Mouse (Mus musculus): ENCODE measurements around the gene Patl1. TPM values are rescaled to one million over a fixed set of nuclear protein-coding genes. Genes with fewer than 3 reads are reported as not detected.
A peak's percentile ranks its signal among the peaks of the same experiment; 100 is the strongest.
"Not testable (repeated sequence)": the region's sequence is repeated elsewhere in the genome, so short reads cannot be mapped to it uniquely, and the experiment has no call there.

Gene Patl1
- polyA plus RNA-seq, 1 experiment from 2014 or later = 15.5 TPM

- ATAC-seq (ENCODE audit: insufficient number of reproducible peaks, low FRiP score, low TSS enrichment, low read depth) = no peak
- H3K27me3 ChIP-seq = no peaks in the 10 kb centered on the region
- no peaks in the 10 kb centered on the region for H3K9me3 ChIP-seq
- H3K4me1 ChIP-seq = no peaks in the 10 kb centered on the region
- no peak overlapping the region for H3K4me3 ChIP-seq
- no peak overlapping the region for H3K27ac ChIP-seq
- H3K9ac ChIP-seq = no peak overlapping the region
- peaks cover 72% of the 10 kb centered on the region for H3K36me3 ChIP-seq
- no peak overlapping the region for H3K4me2 ChIP-seq
- WGBS = 89% methylated on average over 4 of the region's 4 CpGs
These were observed 16.0 kb downstream of the Patl1 start for GRCm38 (mm10) chr19:11928025-11928748.

GRCm38 (mm10) chr19:11946460-11946859 lies 34.3 kb downstream of the Patl1 start:
- WGBS = 95% methylated on average over 9 of the region's 9 CpGs
- H3K4me1 ChIP-seq; H3K4me3 ChIP-seq; H3K9me3 ChIP-seq; H3K9ac ChIP-seq; H3K27me3 ChIP-seq; H3K27ac ChIP-seq; H3K4me2 ChIP-seq; ATAC-seq (ENCODE audit: insufficient number of reproducible peaks, low FRiP score, low TSS enrichment, low read depth): not testable (repeated sequence)
- peaks cover 36% of the 10 kb centered on the region for H3K36me3 ChIP-seq

- no peak for ATAC-seq (ENCODE audit: insufficient number of reproducible peaks, low FRiP score, low TSS enrichment, low read depth)
- no peak overlapping the region for H3K9ac ChIP-seq
- H3K27me3 ChIP-seq = no peaks in the 10 kb centered on the region
- 65% methylated on average over 1 of the region's 1 CpGs for WGBS
- no peak overlapping the region for H3K27ac ChIP-seq
- no peak overlapping the region for H3K4me3 ChIP-seq
- no peaks in the 10 kb centered on the region for H3K9me3 ChIP-seq
- no peaks in the 10 kb centered on the region for H3K4me1 ChIP-seq
- H3K36me3 ChIP-seq = peaks cover 11% of the 10 kb centered on the region
- no peak overlapping the region for H3K4me2 ChIP-seq
These were observed 37.7 kb downstream of the Patl1 start for GRCm38 (mm10) chr19:11949878-11950277.

- peaks cover 3% of the 10 kb centered on the region for H3K36me3 ChIP-seq
- no peak for ATAC-seq (ENCODE audit: insufficient number of reproducible peaks, low FRiP score, low TSS enrichment, low read depth)
- no peak overlapping the region for H3K4me3 ChIP-seq
- WGBS = 55% methylated on average over 7 of the region's 7 CpGs
- no peak overlapping the region for H3K27ac ChIP-seq
- no peaks in the 10 kb centered on the region for H3K9me3 ChIP-seq
- no peak overlapping the region for H3K4me2 ChIP-seq
- no peak overlapping the region for H3K9ac ChIP-seq
- no peaks in the 10 kb centered on the region for H3K27me3 ChIP-seq
- H3K4me1 ChIP-seq = no peaks in the 10 kb centered on the region
These were observed 38.5 kb downstream of the Patl1 start for GRCm38 (mm10) chr19:11950747-11951146.

- 49% methylated on average over 6 of the region's 6 CpGs for WGBS
- H3K4me3 ChIP-seq = no peak overlapping the region
- no peaks in the 10 kb centered on the region for H3K4me1 ChIP-seq
- H3K9me3 ChIP-seq = no peaks in the 10 kb centered on the region
- H3K27ac ChIP-seq = no peak overlapping the region
- no peak for ATAC-seq (ENCODE audit: insufficient number of reproducible peaks, low FRiP score, low TSS enrichment, low read depth)
- H3K36me3 ChIP-seq = no peaks in the 10 kb centered on the region
- H3K9ac ChIP-seq = no peak overlapping the region
- no peak overlapping the region for H3K4me2 ChIP-seq
- no peaks in the 10 kb centered on the region for H3K27me3 ChIP-seq
These were observed 42.0 kb downstream of the Patl1 start for GRCm38 (mm10) chr19:11954206-11954605.

GRCm38 (mm10) chr19:11956636-11957035 lies 44.4 kb downstream of the Patl1 start:
- Histone ChIP-seq H3K4me1 (no peaks in the 10 kb centered on the region), H3K36me3 (no peaks in the 10 kb centered on the region), H3K9ac (no peak overlapping the region), H3K27ac (no peak overlapping the region), H3K4me3 (no peak overlapping the region), H3K9me3 (no peaks in the 10 kb centered on the region), H3K4me2 (no peak overlapping the region), H3K27me3 (no peaks in the 10 kb centered on the region)
- no peak for ATAC-seq (ENCODE audit: insufficient number of reproducible peaks, low FRiP score, low TSS enrichment, low read depth)
- 68% methylated on average over 5 of the region's 5 CpGs for WGBS

- Histone ChIP-seq H3K4me1 (no peaks in the 10 kb centered on the region), H3K9ac (no peak overlapping the region), H3K27ac (no peak overlapping the region), H3K27me3 (no peaks in the 10 kb centered on the region), H3K4me3 (no peak overlapping the region), H3K9me3 (no peaks in the 10 kb centered on the region), H3K4me2 (no peak overlapping the region), H3K36me3 (no peaks in the 10 kb centered on the region)
- 86% methylated on average over 5 of the region's 5 CpGs for WGBS
- ATAC-seq (ENCODE audit: insufficient number of reproducible peaks, low FRiP score, low TSS enrichment, low read depth) = no peak
These were observed 45.2 kb downstream of the Patl1 start for GRCm38 (mm10) chr19:11957396-11957795.

GRCm38 (mm10) chr19:11957846-11958245 lies 45.6 kb downstream of the Patl1 start:
- 75% methylated on average over 8 of the region's 8 CpGs for WGBS
- no peak for ATAC-seq (ENCODE audit: insufficient number of reproducible peaks, low FRiP score, low TSS enrichment, low read depth)
- H3K9me3 ChIP-seq = no peaks in the 10 kb centered on the region
- H3K27me3 ChIP-seq = no peaks in the 10 kb centered on the region
- no peak overlapping the region for H3K27ac ChIP-seq
- H3K4me3 ChIP-seq = no peak overlapping the region
- no peak overlapping the region for H3K4me2 ChIP-seq
- H3K9ac ChIP-seq = no peak overlapping the region
- H3K4me1 ChIP-seq = no peaks in the 10 kb centered on the region
- no peaks in the 10 kb centered on the region for H3K36me3 ChIP-seq

GRCm38 (mm10) chr19:11964266-11964665 lies 52.1 kb downstream of the Patl1 start:
- Histone ChIP-seq H3K36me3 (no peaks in the 10 kb centered on the region), H3K4me2 (no peak overlapping the region; the same call in 1 of the 2 replicates), H3K27ac (0 out of 2 replicates have a peak overlapping the region, but pooled peaks have one; percentile 86), H3K4me3 (peak overlapping the region; percentile 66; the same call in 1 of the 2 replicates), H3K27me3 (no peaks in the 10 kb centered on the region), H3K9me3 (no peaks in the 10 kb centered on the region), H3K9ac (no peak overlapping the region), H3K4me1 (peaks cover 19% of the 10 kb centered on the region)
- ATAC-seq (ENCODE audit: insufficient number of reproducible peaks, low FRiP score, low TSS enrichment, low read depth) = no peak
- WGBS = 97% methylated on average over 1 of the region's 1 CpGs

GRCm38 (mm10) chr19:11965023-11965942 lies 53.1 kb downstream of the Patl1 start, which contains the start of gene Osbp:
Osbp (plus strand) TSS chr19:11965941.
- Histone ChIP-seq H3K9me3 (no peaks in the 10 kb centered on the region), H3K4me2 (peak within 1 kb of the TSS; percentile 74), H3K9ac (peak within 1 kb of the TSS; percentile 86), H3K36me3 (no peaks in the 10 kb centered on the region), H3K4me3 (peak within 1 kb of the TSS; percentile 66), H3K27me3 (no peaks in the 10 kb centered on the region), H3K4me1 (peaks cover 24% of the 10 kb centered on the region), H3K27ac (peak within 1 kb of the TSS; percentile 87)
- WGBS = under 1% methylated on average over 53 of the region's 59 CpGs
- ATAC-seq (ENCODE audit: insufficient number of reproducible peaks, low FRiP score, low TSS enrichment, low read depth) = peak; percentile 98

- no peak for ATAC-seq (ENCODE audit: insufficient number of reproducible peaks, low FRiP score, low TSS enrichment, low read depth)
- H3K27ac ChIP-seq = peak overlapping the region; percentile 87; the same call in 1 of the 2 replicates
These were observed 54.0 kb downstream of the Patl1 start for GRCm38 (mm10) chr19:11966201-11966636.

More at GRCm38 (mm10) chr19:11966201-11966636, 54.0 kb downstream of the Patl1 start:
- Histone ChIP-seq H3K4me3 (peak overlapping the region; percentile 66), H3K4me1 (peaks cover 24% of the 10 kb centered on the region), H3K27me3 (no peaks in the 10 kb centered on the region), H3K36me3 (peaks cover 7% of the 10 kb centered on the region), H3K9me3 (no peaks in the 10 kb centered on the region), H3K4me2 (peak overlapping the region; percentile 74), H3K9ac (peak overlapping the region; percentile 86)
- WGBS = under 1% methylated on average over 18 of the region's 18 CpGs
